Mouse (Mus musculus): ENCODE results near the gene Rrp1b.

The Rrp1b gene

DNA sequence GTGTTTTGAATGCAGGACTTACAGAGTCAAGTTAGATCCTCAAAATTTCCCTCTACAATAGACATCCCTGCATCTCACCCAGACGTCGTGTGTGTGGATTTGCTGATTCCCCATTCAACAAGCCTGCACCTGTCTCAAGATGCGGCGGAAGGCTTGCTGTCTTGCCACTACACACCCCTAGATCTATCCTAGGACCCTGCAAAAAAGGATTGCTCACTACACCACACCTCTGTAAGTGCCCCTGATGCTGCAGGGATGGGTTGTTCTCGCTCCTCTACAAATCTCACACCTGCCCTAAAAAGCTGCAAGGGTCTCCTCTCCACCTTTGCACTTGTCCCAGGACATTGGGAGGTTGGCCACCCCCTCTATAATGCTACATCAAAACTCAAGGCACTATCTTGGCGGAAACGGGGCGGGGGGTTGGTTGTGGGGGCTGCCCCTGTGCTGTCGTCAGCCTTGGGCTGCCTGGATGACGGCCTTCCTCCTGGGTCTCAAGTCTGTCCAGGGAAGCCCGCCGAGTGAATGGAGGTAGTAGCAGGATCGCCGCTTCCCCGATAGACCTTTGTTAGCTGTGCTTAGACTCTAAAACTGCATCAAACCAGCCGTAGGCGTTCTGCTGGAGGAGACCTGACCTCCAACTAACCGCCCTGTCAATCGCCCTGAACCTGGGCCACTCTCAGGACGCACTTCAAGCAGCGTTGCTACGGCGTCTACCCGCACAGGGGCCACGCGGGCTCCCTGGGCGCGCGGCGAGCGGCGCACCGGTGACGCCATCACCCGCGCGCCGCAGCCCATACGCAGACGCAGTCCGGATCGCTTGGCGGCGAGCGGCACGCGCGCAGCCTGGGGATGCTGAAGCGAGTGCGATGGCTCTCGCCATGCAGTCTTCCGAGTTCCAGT lies at the start of gene Rrp1b, which contains the start of gene Hsf2bp:
Gene Rrp1b, plus strand, starts transcription at position 492 of the 900 bp plus-strand sequence.
Gene Hsf2bp, minus strand, starts transcription at position 741 of the 900 bp plus-strand sequence.
- DNase-seq (ENCODE audit: low read depth, low spot score), result peak; percentile 75

DNA sequence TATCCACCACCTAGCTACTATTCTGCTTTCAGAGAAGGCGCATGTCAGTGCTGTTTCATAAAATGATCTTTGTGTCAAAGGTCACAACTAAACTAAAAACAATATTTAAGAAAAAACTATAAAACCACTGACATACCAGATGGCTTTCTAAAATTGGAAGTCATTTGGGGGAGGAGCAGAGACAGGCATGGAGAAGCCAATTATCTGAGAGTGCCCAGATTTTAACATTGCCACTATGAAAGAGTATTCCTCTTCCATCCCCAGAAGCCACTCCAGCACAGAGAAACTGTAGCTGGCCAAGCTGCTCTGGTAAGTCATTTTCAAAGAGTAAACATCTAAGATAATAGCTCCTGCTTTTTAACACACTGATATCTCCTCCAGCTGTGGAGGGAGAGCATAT lies 49.0 kb upstream of the Rrp1b start:
- no peak for DNase-seq (ENCODE audit: low read depth, low spot score)

DNA sequence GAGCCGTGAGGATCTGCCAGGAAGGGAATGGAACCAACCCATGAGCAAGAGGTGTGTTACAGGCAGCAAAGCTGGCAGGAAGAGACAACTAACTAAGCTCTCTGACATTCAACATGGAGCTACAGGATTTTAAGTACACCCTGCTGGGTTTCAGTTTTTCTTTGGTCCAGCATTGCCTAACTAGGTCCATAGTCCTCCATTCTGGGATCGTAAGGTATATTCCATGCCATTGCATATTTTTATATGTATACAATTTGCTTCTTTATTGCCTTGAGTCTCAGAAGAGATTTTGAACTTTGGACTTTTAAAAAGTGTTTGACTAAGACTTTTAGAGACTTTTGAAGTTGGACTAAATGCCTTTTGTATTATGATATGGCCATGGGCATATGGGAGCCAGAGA lies 46.9 kb upstream of the Rrp1b start:
- DNase-seq (ENCODE audit: low read depth, low spot score), result no peak

DNA sequence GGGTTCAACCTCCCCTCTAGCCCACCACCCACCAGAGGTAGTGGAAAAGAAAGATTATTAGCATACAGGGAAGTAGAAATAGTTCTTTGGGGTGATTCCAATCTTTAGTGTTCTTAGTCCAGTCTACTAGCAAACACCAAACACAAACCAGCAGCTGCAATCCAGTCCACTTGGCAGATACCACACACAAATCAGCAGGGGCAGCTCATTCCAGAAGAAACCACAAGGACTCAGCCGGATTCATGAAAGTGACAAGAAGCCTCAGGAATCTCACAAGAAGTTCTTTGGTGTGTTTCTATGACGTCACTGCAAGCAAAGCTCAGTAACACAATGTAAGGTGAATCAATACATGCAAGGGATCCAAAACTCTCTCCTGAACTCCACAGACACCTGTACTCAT lies 43.9 kb upstream of the Rrp1b start:
- no peak for DNase-seq (ENCODE audit: low read depth, low spot score)

DNA sequence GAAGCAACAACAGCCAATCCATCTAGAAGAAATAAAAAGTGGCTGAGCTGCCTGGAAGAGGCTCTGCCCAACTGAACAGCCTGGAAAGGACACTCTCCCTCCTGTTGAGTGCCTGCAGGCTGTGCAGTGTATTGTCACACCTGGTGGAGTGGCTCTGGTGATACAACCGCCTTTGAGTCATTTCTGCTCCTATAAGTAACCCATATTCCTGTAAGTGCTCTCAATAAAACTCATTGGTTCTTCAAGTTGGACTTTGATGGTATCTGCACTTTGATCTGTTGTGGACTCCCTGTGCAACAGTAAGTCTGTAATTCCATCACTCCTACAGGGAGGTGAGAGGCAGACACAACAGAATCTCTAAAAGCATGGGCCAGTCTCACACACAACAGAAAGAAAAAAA lies 42.5 kb upstream of the Rrp1b start:
- no peak for DNase-seq (ENCODE audit: low read depth, low spot score)

DNA sequence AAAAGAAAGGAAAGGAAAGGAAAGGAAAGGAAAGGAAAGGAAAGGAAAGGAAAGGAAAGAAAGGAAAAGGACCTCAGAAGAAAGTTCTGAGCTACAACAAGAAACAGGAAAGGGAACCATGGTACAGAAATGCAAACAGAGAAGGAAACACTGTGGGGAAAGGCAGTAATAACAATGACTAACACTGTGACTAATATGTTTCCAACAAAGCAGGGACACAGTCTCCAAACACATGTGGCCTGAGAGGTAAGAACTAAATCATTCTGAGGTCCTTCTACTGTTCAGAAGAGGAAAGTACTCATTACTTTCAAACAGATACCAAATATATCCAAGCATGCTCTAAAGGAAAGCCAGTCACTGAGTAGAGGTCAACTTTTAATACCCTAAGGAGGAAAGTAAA lies 41.8 kb upstream of the Rrp1b start:
- DNase-seq (ENCODE audit: low read depth, low spot score), result no peak

DNA sequence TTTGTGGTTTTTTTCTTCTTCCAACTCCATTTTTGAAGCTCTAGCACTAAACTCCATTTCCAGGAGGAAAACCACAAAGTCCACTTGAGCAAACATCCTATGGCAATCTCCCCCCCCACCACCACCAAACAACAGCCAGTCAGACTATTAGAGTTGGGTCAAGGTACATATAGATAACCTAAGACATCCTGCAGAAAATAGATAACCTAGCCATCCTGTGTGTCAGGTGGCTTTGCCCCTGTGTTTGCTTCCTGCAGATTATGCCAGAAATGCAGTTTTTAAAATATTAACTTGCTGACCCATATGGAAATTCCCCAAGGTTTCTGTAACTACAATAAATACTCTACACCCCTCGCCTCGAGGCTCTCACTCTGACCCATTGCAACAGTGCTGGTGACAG lies 40.1 kb upstream of the Rrp1b start:
- DNase-seq (ENCODE audit: low read depth, low spot score), result no peak

DNA sequence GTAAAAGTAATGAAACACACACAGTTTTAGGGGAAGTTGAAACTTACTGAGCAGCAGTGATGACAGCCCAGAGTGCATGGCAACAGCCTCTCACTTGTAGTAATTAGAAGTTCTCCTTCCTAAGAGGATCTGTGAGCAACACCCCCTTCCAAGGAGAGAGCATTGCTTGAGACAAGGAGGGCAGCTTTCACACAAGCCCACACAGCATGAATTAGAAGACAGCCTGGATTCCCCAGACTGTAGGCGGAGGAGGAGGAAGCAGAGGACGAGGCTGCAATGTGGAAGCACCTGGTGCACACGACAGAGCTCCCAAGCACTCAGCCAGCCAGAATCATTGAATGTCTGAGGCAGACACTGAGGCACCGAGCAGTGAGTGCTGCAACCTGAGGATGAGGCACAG lies 39.6 kb upstream of the Rrp1b start:
- no peak for DNase-seq (ENCODE audit: low read depth, low spot score)

DNA sequence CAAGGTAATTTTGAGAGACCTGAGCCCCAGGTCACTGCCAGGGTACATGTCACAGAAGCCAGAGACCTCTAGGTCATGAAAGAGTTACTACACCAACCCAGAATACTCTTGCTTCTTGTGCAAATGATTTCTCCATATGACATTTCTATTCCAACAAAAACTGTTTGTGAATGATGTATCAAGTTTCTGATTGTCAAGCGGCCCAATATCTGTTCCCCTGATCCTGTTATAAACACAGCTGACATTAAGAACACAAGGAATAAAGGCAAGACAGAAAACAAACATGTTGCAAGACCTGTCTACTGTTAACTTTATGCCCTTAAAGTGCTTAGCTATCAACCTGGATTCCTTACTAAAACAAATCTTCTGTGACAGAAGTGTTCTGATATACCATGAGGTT lies 37.5 kb upstream of the Rrp1b start:
- no peak for DNase-seq (ENCODE audit: low read depth, low spot score)

DNA sequence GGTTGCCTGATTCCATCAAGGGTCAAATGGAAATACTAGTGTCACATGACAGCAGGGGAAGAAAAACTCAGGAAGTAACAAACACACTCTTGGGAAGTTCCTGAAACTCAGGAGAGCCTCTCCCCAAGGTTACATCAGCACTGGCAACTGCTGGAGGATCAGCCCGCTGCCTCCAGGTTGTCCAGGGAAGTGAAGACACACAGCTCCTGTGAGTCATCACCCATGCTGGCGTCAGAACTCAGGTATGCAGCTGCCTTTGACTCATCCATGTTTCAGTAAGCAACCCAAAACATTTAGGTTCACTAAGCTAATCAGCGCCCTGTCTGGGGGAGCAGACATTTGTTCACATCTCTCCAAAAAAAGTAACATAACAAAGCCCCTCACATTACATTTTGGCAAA lies 32.6 kb upstream of the Rrp1b start:
- no peak for DNase-seq (ENCODE audit: low read depth, low spot score)

DNA sequence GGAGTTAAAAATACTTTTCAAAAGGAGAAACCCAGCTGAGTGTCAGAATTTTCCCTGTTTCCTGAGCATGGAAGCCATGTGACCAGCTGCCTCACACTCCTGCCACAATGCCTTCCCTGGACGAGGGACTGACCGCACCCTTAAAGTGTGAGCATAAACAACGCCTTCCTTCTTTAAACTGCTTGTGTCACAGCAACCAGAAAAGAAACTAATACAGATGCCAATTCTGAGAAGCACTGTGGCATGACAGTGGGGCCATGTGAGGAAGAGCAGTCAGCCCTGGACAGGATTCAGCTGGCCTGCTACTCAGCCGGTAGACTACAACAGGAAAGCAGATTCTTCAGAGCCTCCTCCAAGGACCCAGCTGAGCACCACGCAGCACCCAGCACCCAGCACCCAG lies 29.1 kb upstream of the Rrp1b start:
- no peak for DNase-seq (ENCODE audit: low read depth, low spot score)

DNA sequence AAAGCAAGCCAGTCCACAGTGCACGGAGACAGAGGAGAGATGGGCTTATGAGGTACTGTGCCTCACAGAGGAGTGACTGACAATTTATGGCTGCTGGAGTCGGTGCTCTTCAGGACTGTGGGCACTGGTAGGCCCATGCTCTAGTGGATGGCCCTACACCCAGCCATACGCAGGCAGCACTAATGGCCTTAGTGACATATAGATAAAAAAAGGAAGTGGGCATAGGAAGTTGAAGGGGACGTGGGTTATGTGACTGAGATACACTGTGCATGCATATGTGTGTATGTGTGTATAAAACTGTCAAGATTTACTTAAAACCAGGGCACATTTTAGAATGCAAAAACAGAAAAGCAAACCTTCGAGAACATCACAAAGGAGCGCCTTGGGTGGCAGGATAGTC lies 24.2 kb upstream of the Rrp1b start:
- no peak for DNase-seq (ENCODE audit: low read depth, low spot score)

DNA sequence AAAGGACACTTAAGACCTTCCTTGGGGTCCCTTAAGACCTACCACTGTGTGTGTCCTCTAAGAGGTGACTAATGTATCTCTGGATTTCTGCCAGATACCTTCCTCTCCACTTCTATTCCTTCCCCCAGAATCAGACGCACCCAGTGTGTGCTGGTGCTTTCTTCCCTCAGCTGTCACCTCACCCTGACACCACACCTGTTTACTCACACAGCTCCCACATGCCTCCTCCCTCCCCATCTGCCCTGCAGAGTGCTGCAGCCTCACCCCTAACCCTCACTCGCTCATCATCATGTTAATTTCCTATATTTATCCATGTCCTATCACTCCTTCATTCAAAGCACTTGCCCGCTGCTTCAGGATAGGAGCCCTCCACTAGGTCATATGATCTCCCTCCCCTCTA lies 23.6 kb upstream of the Rrp1b start:
- no peak for DNase-seq (ENCODE audit: low read depth, low spot score)

DNA sequence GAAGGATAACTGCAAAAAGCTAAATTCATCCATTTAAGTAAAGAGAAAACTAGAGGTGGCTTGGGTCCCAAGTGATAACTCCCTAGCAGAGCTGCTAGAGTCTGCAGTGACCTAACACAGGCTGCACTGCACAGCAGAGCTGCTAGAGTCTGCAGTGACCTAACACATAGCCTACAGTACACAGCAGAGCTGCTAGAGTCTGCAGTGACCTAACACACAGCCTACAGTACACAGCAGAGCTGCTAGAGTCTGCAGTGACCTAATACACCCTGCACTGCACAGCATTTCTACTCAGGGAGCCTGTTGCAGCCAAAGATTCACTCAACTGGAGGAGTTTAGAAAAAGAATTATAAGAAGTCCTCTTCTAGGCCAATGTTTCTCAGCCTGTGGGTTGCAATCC lies 22.2 kb upstream of the Rrp1b start:
- DNase-seq (ENCODE audit: low read depth, low spot score), result no peak

DNA sequence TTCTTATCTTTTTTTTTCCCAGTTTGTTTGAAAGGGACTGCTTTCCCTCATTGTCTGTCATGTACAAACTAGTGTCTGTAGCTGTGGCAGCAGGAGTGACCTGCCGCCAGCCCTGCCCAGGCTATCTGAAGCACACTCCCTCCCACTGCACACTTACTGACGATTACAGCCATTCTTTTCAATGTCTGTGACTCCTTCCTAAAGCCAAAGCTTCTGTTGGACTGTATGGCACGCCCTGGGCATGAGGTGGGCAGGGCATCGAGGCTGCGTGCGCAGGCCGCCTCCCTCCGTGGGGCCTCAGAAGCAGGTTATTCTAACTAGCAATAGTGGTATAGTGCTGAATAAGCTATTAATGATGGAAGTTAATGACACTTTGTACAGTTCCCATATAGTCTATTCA lies 19.4 kb upstream of the Rrp1b start:
- DNase-seq (ENCODE audit: low read depth, low spot score), result no peak

DNA sequence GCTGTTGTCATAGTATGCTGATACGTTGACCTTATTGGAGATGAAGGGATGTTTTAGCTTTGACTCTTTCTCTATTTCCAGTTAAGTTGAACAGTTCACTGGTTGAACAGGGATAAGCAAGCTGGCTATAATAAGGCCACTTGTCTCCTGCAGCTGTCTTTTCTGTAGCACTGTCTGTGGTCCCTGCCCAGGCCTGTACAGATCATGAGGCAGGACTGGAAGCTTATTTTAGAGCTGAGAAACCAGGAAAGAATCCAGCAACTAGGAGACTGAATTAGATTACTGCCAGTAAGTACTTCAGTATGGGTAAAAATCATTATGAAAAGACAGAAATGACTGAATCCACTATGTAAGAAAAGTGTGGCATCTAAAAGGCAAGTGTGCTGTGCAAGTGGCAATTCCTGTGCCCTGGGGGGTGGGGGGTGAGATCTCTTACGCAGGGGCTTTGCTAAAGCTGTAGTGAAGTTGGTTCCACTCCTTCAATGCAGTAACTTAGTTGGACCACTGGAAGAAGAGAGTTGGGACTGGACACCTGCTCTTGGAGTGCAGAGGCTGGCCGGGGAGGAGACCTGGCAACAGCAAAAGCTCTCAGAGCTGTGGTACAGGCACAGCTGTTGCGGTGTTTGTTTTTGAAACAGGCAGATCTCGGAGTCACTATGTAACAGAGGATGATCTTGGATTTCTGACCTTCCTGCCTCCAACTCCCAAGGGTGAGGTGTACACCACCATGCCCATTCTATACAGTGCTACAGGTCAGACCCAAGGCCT lies 17.6 kb upstream of the Rrp1b start:
- no peak for DNase-seq (ENCODE audit: low read depth, low spot score)

DNA sequence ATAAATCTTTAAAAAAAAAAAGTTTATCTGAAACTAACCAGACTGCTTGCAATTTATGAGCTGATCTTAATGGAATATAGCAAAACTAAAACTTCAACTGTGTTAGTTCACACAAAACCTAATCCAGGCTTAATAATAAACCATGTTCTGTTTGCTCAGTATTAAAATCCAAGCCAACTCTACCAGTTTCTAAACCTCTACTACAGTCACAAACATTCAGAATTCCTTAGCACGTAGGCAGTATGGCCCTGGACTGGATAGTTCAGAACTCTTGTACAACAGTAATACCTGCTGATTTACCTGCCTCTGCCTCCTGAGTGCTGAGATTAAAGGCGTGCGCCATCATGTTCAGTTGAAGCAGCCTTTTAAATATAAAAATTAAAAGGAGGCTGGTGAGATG lies 13.9 kb upstream of the Rrp1b start:
- no peak for DNase-seq (ENCODE audit: low read depth, low spot score)

DNA sequence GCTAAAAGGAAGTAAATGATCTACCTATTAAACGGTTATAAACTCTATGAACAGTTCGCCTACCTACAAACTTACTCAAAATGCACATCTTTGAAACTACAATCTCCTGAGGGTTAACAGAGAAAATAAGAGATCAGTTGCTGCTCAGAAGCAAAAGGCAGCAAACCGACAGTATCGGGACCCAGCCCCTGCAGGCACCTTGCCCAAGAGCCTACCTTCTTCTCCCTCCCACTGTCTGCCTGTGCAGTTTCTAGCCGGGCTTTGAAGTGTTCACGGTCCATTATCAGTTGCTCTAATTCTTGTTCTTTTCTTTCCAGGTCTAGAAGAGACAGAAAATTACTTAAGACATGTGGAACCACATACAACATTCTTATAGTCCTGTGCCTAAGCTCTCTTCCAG lies 13.3 kb upstream of the Rrp1b start:
- DNase-seq (ENCODE audit: low read depth, low spot score), result no peak

DNA sequence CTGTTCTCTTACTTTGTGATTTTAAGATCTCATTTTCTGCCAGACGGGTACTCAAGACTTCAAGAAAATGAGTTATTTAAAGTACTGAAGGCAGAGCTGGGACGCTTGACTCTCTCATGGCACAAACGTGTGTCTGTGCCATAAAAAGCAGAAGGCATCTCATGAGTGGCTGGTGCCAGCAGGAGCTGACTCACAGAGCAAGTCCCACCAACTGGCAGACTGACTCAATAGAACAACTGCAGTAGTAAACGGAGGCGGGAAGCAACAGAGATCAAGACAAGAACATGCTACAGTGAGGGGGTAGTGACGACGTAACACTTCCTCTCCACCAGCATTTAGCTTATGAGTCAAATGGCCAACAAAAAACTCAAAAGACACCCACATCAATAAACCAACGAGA lies 12.8 kb upstream of the Rrp1b start:
- DNase-seq (ENCODE audit: low read depth, low spot score), result no peak

DNA sequence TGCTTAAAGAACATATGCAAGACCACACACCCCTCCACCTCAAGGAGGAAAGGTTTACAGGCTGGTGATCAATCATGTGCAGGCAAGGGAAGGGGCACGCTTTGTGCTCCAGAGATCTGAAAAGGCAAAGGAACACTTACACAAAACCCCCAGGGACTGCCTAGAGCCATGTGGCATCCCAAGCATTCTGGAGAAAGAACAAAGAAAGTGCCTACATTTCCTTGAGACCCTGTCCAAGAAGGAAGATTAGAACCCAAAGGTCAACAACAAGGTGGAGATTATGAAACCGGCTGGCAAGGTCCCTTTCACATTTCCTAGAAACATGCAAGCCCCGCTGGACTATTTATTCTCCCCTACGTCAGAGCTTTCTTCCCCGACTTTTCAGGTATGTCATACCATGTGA lies 11.2 kb upstream of the Rrp1b start:
- no peak for DNase-seq (ENCODE audit: low read depth, low spot score)

DNA sequence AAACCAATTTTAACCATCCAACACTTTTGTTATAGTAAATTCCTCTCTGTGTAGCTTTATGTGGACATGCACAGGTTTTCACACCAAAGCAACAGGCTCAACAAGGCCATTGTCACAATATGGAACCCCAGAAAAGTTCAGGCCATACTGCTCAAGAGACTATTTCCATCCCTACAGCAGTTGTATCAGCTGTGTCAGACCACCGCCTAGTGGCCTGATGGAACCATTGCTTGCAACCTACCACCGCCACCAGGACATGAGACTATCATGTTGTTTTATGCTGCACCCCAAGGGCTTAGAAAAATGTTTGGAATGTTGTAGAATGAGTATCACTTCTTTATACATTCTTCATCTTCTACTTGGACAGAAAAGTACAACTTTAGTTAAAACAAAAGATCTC lies 10.5 kb upstream of the Rrp1b start:
- DNase-seq (ENCODE audit: low read depth, low spot score), result peak; percentile 61

DNA sequence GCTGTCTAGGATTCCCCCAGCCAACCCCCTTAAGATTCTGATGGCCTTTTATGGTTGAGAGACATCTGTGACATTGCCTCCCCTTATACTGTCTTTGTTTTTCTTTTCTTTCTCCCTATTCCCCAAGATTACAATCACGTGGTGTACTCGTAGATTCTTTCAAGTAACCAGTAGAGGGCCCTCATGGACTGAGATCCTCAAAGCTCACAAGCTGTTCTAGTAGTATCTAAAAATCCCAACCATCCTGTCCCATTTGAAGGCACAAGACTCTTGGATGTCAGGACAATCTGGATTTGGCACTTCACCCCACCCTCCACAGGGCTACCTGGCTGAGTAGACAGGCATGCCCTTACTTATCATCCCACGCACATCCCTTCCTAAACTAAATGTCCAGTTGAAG lies 8.2 kb upstream of the Rrp1b start:
- no peak for DNase-seq (ENCODE audit: low read depth, low spot score)

DNA sequence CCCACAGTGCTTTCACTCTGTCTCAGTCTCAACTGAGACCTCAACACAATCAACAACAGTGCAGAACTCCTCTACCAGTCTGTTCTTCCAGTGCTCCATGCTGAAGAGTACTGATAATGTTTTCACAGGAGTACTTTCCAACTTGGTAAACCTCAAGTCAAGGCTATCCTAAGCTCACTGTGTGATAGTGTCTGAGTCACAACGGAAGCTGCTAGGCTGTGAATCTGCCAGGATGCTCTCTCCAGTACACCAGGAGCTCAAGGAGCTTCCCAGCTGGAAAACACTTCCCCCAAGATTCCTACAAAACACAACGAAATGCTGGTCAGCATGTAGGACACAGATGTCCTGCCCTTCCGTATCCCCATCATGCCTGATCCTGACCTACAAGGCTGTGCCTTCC lies 7.6 kb upstream of the Rrp1b start:
- DNase-seq (ENCODE audit: low read depth, low spot score), result no peak

Data from retina, postnatal 7 days (tissue).